ENCODE assay signal across 8 mouse cellular contexts in genomic region chr16:38475681-38476311, GRCm38 (mm10). TPM values are rescaled to one million over a fixed set of nuclear protein-coding genes. Genes with fewer than 3 reads are reported as not detected.
A peak's percentile ranks its signal among the peaks of the same experiment; 100 is the strongest.
DNase-seq lines count a peak whose midpoint lies in the region; ATAC-seq lines count a peak whose summit lies in the region.

No protein-coding gene starts in this region.

- H3K27me3 ChIP-seq in heart, embryonic 15.5 days: no peaks in the 10 kb centered on the region
- H3K27me3 ChIP-seq in hindbrain, embryonic 12.5 days: no peaks in the 10 kb centered on the region
- no peaks in the 10 kb centered on the region for H3K27me3 ChIP-seq in midbrain, embryonic 11.5 days (ENCODE audit: control insufficient read depth, insufficient read depth, low read length)

- peak overlapping the region; percentile 76 for H3K4me2 ChIP-seq in heart, embryonic 15.5 days
- peak overlapping the region; percentile 62; the same call in 1 of the 2 replicates for H3K4me2 ChIP-seq in hindbrain, embryonic 12.5 days (replicated peaks)
- peak overlapping the region; percentile 59 for H3K4me2 ChIP-seq in midbrain, embryonic 11.5 days

- H3K9ac ChIP-seq in heart, embryonic 15.5 days: peak overlapping the region; percentile 52; the same call in 1 of the 2 replicates
- H3K9ac ChIP-seq in hindbrain, embryonic 12.5 days: no peak overlapping the region
- no peak overlapping the region; the same call in 1 of the 2 replicates for H3K9ac ChIP-seq in midbrain, embryonic 11.5 days (ENCODE audit: low read length)

- H3K27ac ChIP-seq in heart, embryonic 15.5 days: peak overlapping the region; percentile 90
- no peak overlapping the region for H3K27ac ChIP-seq in hindbrain, embryonic 12.5 days
- no peak overlapping the region for H3K27ac ChIP-seq in midbrain, embryonic 11.5 days (ENCODE audit: low read depth, low read length)

- no peak for DNase-seq in heart, postnatal 10 days
- DNase-seq in Muller cell, postnatal 12 days (ENCODE audit: inconsistent ontology term): peak; percentile 5
- peak; percentile 86 for DNase-seq in midbrain, embryonic 11.5 days (ENCODE audit: low spot score, missing footprints)
- DNase-seq in adrenal gland, adult 8-10 months: no peak
- DNase-seq in layer of hippocampus, adult 9-11 months: no peak
- DNase-seq in spleen, adult 12 weeks (ENCODE audit: low spot score): no peak

- H3K9me3 ChIP-seq in heart, embryonic 15.5 days (replicated peaks): no peaks in the 10 kb centered on the region
- no peaks in the 10 kb centered on the region for H3K9me3 ChIP-seq in hindbrain, embryonic 12.5 days (replicated peaks)
- no peaks in the 10 kb centered on the region for H3K9me3 ChIP-seq in midbrain, embryonic 11.5 days (ENCODE audit: control insufficient read depth, low read length)

- peak overlapping the region; percentile 44 for H3K4me3 ChIP-seq in heart, embryonic 15.5 days
- peak overlapping the region; percentile 29; the same call in 1 of the 2 replicates for H3K4me3 ChIP-seq in hindbrain, embryonic 12.5 days
- no peak overlapping the region; the same call in 1 of the 2 replicates for H3K4me3 ChIP-seq in midbrain, embryonic 11.5 days (ENCODE audit: low read depth, low read length)

- intact Hi-C loops in heart, postnatal 10 days (cut with DNase I): no loop called here

- 29% methylated on average over 4 of the region's 4 CpGs for WGBS in heart, embryonic 15.5 days
- 52% methylated on average over 4 of the region's 4 CpGs for WGBS in hindbrain, embryonic 12.5 days
- 54% methylated on average over 4 of the region's 4 CpGs for WGBS in midbrain, embryonic 11.5 days

- no peaks in the 10 kb centered on the region for H3K36me3 ChIP-seq in heart, embryonic 15.5 days
- no peaks in the 10 kb centered on the region for H3K36me3 ChIP-seq in hindbrain, embryonic 12.5 days
- H3K36me3 ChIP-seq in midbrain, embryonic 11.5 days (ENCODE audit: control insufficient read depth, insufficient read depth, low read length): no peaks in the 10 kb centered on the region

- ATAC-seq in heart, embryonic 15.5 days (replicated peaks; ENCODE audit: insufficient number of reproducible peaks, insufficient read depth, low FRiP score, low read depth): no peak; the same call in 1 of the 2 replicates
- no peak for ATAC-seq in hindbrain, embryonic 12.5 days (ENCODE audit: low FRiP score)
- no peak for ATAC-seq in midbrain, embryonic 11.5 days (ENCODE audit: low FRiP score)

- peaks cover 14% of the 10 kb centered on the region for H3K4me1 ChIP-seq in heart, embryonic 15.5 days (replicated peaks)
- H3K4me1 ChIP-seq in hindbrain, embryonic 12.5 days: peaks cover 10% of the 10 kb centered on the region
- H3K4me1 ChIP-seq in midbrain, embryonic 11.5 days (ENCODE audit: control insufficient read depth, insufficient read depth, low read length): 0 out of 2 replicates have a peak, but pooled peaks cover 2% of the 10 kb centered on the region

RNA-seq across cellular contexts. Expression of gene Cd80, which starts 20.4 kb away (rescaled TPM):
- polyA plus RNA-seq in heart, embryonic 15.5 days (2015; fragmentation: Nextera tagmentation; extraction: Ambion mirVana): 0.53 and 0.61 TPM in 2 replicates
- total RNA-seq in heart, postnatal 10 days (2021): under 1 TPM; 0.53 to 0.84 TPM
- 0.64 and 0.74 TPM in 2 replicates for polyA plus RNA-seq in hindbrain, embryonic 12.5 days (2016; fragmentation: Nextera tagmentation; extraction: Ambion mirVana)
- 0.42 and 0.65 TPM in 2 replicates for polyA plus RNA-seq in midbrain, embryonic 11.5 days (2014; fragmentation: Nextera tagmentation; extraction: Ambion mirVana)
- under 1 TPM; 0.41 to 0.83 (median 0.65) TPM for total RNA-seq in adrenal gland, adult 8-10 months (2022)

RNA-seq across cellular contexts. Expression of gene Adprh, which starts 23.3 kb away (rescaled TPM):
- 81.1 and 87.5 TPM in 2 replicates for polyA plus RNA-seq in heart, embryonic 15.5 days (2015; fragmentation: Nextera tagmentation; extraction: Ambion mirVana)
- total RNA-seq in heart, postnatal 10 days (2021): 10 to 100 TPM; 32.2 to 33.6 TPM
- polyA plus RNA-seq in hindbrain, embryonic 12.5 days (2016; fragmentation: Nextera tagmentation; extraction: Ambion mirVana): 147 and 155 TPM in 2 replicates
- polyA plus RNA-seq in midbrain, embryonic 11.5 days (2014; fragmentation: Nextera tagmentation; extraction: Ambion mirVana): 122 and 134 TPM in 2 replicates
- total RNA-seq in adrenal gland, adult 8-10 months (2022): 10 to 100 TPM; 49.8 to 51.5 (median 50.1) TPM

RNA-seq across cellular contexts. Expression of gene Pla1a, which starts 42.9 kb away (rescaled TPM):
- 2.0 and 2.8 TPM in 2 replicates for polyA plus RNA-seq in heart, embryonic 15.5 days (2015; fragmentation: Nextera tagmentation; extraction: Ambion mirVana)
- total RNA-seq in heart, postnatal 10 days (2021): 10 to 100 TPM in 1 of 2 experiments, 1 to 10 TPM in 1; 9.8 to 12.1 TPM
- 0.30 and 0.37 TPM in 2 replicates for polyA plus RNA-seq in hindbrain, embryonic 12.5 days (2016; fragmentation: Nextera tagmentation; extraction: Ambion mirVana)
- 0.23 and 0.59 TPM in 2 replicates for polyA plus RNA-seq in midbrain, embryonic 11.5 days (2014; fragmentation: Nextera tagmentation; extraction: Ambion mirVana)
- total RNA-seq in adrenal gland, adult 8-10 months (2022): 10 to 100 TPM; 12.0 to 56.7 (median 30.9) TPM

RNA-seq across cellular contexts. Expression of gene Timmdc1, which starts 46.7 kb away (rescaled TPM):
- 31.9 and 38.1 TPM in 2 replicates for polyA plus RNA-seq in heart, embryonic 15.5 days (2015; fragmentation: Nextera tagmentation; extraction: Ambion mirVana)
- total RNA-seq in heart, postnatal 10 days (2021): 10 to 100 TPM; 54.1 to 59.0 TPM
- 31.6 and 35.1 TPM in 2 replicates for polyA plus RNA-seq in hindbrain, embryonic 12.5 days (2016; fragmentation: Nextera tagmentation; extraction: Ambion mirVana)
- 27.6 and 29.2 TPM in 2 replicates for polyA plus RNA-seq in midbrain, embryonic 11.5 days (2014; fragmentation: Nextera tagmentation; extraction: Ambion mirVana)
- 10 to 100 TPM; 41.2 to 46.5 (median 44.5) TPM for total RNA-seq in adrenal gland, adult 8-10 months (2022)

Comparison
In these comparisons a context has a peak if more than half of its experiments do, and no peak if none do; other contexts are left out.
1. DNase-seq: peak in Muller cell, postnatal 12 days (single experiment) and midbrain, embryonic 11.5 days (single experiment); none in heart, postnatal 10 days (0 of 2), adrenal gland, adult 8-10 months (single experiment), layer of hippocampus, adult 9-11 months (single experiment) and spleen, adult 12 weeks (single experiment).
2. Peak in every context shown above with its lines, with median percentiles within 50 percentile points of each other: H3K4me2 ChIP-seq.